Mouse (Mus musculus) heart, embryonic 14.5 days (tissue): Measurements from ENCODE around the gene Cand2. TPM values are rescaled to one million over a fixed set of nuclear protein-coding genes. Genes with fewer than 3 reads are reported as not detected.

Source experiments
- ATAC-seq: fragments of 200-750 bp; cut with Nextera tagmentation; 2 replicates; pipeline ENCODE4 v1.8.0; 2017; ENCODE audit warnings: low read depth, moderate TSS enrichment; ENCODE audit not compliant: insufficient number of reproducible peaks, insufficient read depth, low FRiP score
- H3K27ac ChIP-seq, 2 experiments: fragments of 200-500 bp in 1 of 2; fragments of 300-500 bp in 1 of 2; sonication (generic) in 1 of 2; replicated peaks in 1 of 2; 2 replicates each; pipeline ENCODE4 v1.5.1; 2012 to 2014; ENCODE audit warnings: low read depth in 2 of 2, low read length in 2 of 2, control low read depth in 1 of 2, mild to moderate bottlenecking in 1 of 2, mixed read lengths in 1 of 2; ENCODE audit not compliant: control insufficient read depth in 1 of 2, insufficient read depth in 1 of 2
- H3K27me3 ChIP-seq: fragments of 300-500 bp; sonication (generic); 2 replicates; pipeline ENCODE4 v1.6.1; 2014; ENCODE audit warnings: mild to moderate bottlenecking, low read length, control low read depth; ENCODE audit not compliant: control insufficient read depth, insufficient read depth
- H3K36me3 ChIP-seq: fragments of 300-500 bp; sonication (generic); 2 replicates; pipeline ENCODE4 v1.6.1; 2014; ENCODE audit warnings: mild to moderate bottlenecking, control low read depth, low read length, mixed read lengths; ENCODE audit not compliant: control insufficient read depth, insufficient read depth
- H3K4me1 ChIP-seq, 2 experiments: fragments of 200-500 bp in 1 of 2; fragments of 300-500 bp in 1 of 2; sonication (generic) in 1 of 2; 2 replicates each; pipeline ENCODE4 v1.6.1; 2012 to 2014; ENCODE audit warnings: low read length in 2 of 2, control low read depth in 1 of 2, mixed read lengths in 1 of 2; ENCODE audit not compliant: control insufficient read depth in 2 of 2, insufficient read depth in 2 of 2
- H3K4me2 ChIP-seq: fragments of 300-500 bp; sonication (generic); 2 replicates; pipeline ENCODE4 v1.6.1; 2014; ENCODE audit warnings: mild to moderate bottlenecking, low read length
- H3K4me3 ChIP-seq, 2 experiments: fragments of 200-500 bp in 1 of 2; fragments of 300-500 bp in 1 of 2; sonication (generic) in 1 of 2; 2 replicates each; pipeline ENCODE4 v1.5.1; 2012 to 2014; ENCODE audit warnings: low read length in 2 of 2, mild to moderate bottlenecking in 2 of 2, control low read depth in 1 of 2, low read depth in 1 of 2, moderate library complexity in 1 of 2; ENCODE audit not compliant: control insufficient read depth in 1 of 2, insufficient read depth in 1 of 2
- H3K9ac ChIP-seq: fragments of 300-500 bp; sonication (generic); 2 replicates; pipeline ENCODE4 v1.6.1; 2014; ENCODE audit warnings: mild to moderate bottlenecking, low read length
- H3K9me3 ChIP-seq: fragments of 300-500 bp; sonication (generic); 2 replicates; pipeline ENCODE4 v1.6.1; 2016; ENCODE audit warnings: low read length, control low read depth; ENCODE audit not compliant: control insufficient read depth
- WGBS: fragments of 180-500 bp; shearing (Covaris S2); extraction: QIAGEN DNeasy Blood & Tissue Kit; methylation state at CpG from one replicate; pipeline ENCODE4 v1.1.7; 2014; 5-methylcytosine and 5-hydroxymethylcytosine counted together
- polyA plus RNA-seq: library from polyadenylated mRNA; unstranded; fragments of >200 nt; fragmentation: Nextera tagmentation; extraction: Ambion mirVana; gene quantifications from 2 replicates; pipeline ENCODE4 v1.2.1, GENCODE M21; 2014

Cand2 gene
- polyA plus RNA-seq, 1 experiment from 2014 or later = 48.3 TPM

DNA sequence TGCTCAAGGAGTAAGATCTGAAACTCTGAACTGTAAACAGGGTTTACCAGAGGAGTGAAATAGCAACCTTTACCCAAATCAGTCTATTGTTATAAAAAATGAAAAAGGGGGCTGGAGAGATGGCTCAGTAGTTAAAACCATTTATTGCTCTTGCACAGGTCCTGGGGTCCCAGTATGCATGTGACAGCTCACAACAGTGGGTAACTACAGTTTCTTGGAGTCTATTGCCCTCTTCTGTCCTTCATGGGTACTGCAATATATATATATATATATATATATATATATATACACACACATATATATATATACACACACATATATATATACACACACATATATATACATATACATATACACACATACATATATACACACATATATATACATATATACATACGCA lies 1.7 kb upstream of the Cand2 start:
- 0 out of 2 replicates have a peak, but pooled peaks cover 4% of the 10 kb centered on the region for H3K9me3 ChIP-seq
- 0 out of 2 replicates have a peak, but pooled peaks cover 1% of the 10 kb centered on the region for H3K36me3 ChIP-seq
- no peak overlapping the region for H3K9ac ChIP-seq
- ATAC-seq = no peak
- no peak overlapping the region for H3K4me3 ChIP-seq
- no peak overlapping the region for H3K27ac ChIP-seq
- no peak overlapping the region for H3K4me2 ChIP-seq
- H3K27me3 ChIP-seq = no peaks in the 10 kb centered on the region
- peaks cover 12 to 24% of the 10 kb centered on the region in 2 experiments for H3K4me1 ChIP-seq
- 100% methylated on average over 1 of the region's 1 CpGs for WGBS

DNA sequence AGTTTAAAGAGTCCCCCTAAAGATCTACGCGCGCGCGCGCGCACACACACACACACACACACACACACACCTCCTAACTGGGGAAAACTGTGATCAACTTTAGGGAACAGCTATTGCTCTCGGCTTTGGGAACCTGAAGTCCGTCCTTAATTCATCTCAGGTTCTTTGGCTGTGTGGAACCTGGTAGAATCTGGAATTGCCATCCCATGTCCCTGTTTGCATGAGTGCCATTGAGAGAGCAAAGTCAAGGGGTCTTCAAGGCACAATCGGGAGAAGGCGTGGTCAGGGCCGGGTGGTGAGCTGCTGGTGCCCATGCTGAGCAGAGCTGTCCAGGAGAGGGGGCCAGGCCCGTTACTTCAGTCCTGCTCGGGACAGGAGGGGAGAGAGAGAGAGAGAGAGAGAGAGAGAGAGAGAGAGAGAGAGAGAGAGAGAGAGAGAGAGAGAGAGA lies 348 bp upstream of the Cand2 start:
- Histone ChIP-seq H3K9ac (peak overlapping the region; percentile 66), H3K9me3 (0 out of 2 replicates have a peak, but pooled peaks cover 4% of the 10 kb centered on the region), H3K4me2 (peak overlapping the region; percentile 96), H3K36me3 (peaks cover 9% of the 10 kb centered on the region), H3K4me3 (peak overlapping the region; percentile 37 to 81), H3K4me1 (peaks cover 12 to 30% of the 10 kb centered on the region in 2 experiments), H3K27ac (peak overlapping the region; percentile 62 to 99), H3K27me3 (no peaks in the 10 kb centered on the region)
- ATAC-seq = peak; percentile 75
- under 1% methylated on average over 13 of the region's 14 CpGs for WGBS

DNA sequence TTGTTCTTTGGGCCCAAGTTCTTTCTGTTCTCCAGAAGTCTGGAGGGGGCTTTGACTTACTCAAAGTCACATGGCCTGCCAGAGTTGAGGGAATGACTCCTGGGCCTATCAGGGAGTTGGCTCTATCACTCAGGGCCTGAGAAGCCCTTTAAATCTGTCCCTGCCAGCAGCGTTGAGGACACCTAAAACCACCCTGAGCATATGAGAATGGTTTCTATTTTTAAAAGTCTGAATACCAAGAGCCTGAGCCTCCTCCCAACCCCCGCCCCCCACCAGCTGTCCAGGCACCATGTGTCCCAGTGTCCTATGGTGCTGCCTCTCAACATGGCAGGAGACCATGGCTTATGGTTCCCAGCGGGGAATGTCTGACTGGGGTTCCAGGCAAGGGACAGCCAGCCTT lies 1.5 kb downstream of the Cand2 start:
- H3K4me1 ChIP-seq = peaks cover 12 to 30% of the 10 kb centered on the region in 2 experiments
- peak overlapping the region; percentile 96 for H3K4me2 ChIP-seq
- H3K4me3 ChIP-seq = peak overlapping the region; percentile 60 to 81
- peak overlapping the region; percentile 92 for H3K9ac ChIP-seq
- H3K36me3 ChIP-seq = peaks cover 27% of the 10 kb centered on the region
- 0 out of 2 replicates have a peak, but pooled peaks cover 4% of the 10 kb centered on the region for H3K9me3 ChIP-seq
- WGBS = 13% methylated on average over 3 of the region's 3 CpGs
- no peaks in the 10 kb centered on the region for H3K27me3 ChIP-seq
- peak overlapping the region; percentile 99 for H3K27ac ChIP-seq
- peak; percentile 73 for ATAC-seq

DNA sequence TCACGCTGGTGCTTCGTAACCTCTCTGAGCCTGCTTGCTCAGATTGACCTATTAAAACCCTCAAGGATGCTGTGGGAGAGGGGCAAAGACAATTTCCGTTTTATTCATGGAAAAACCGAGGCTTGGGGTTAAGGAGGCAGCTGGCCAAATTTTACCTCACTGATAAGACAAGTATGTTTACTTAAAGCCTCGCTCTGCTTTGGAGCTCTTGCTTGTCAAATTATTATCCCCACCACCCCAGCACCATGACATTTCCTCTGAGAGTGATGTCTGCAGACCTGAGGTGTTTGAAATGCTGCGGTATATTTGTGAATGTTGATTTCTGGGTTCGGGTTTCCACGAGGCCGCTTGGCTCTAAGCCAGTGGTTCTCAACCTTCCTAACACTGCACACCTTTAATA lies 2.0 kb downstream of the Cand2 start:
- peak overlapping the region; percentile 60 to 81 for H3K4me3 ChIP-seq
- H3K27me3 ChIP-seq = no peaks in the 10 kb centered on the region
- 9% methylated on average over 9 of the region's 9 CpGs for WGBS
- no peak for ATAC-seq
- peak overlapping the region; percentile 92 for H3K9ac ChIP-seq
- peak overlapping the region; percentile 96 for H3K4me2 ChIP-seq
- H3K9me3 ChIP-seq = 0 out of 2 replicates have a peak, but pooled peaks cover 4% of the 10 kb centered on the region
- peaks cover 12 to 30% of the 10 kb centered on the region in 2 experiments for H3K4me1 ChIP-seq
- peak overlapping the region; percentile 92 to 99 for H3K27ac ChIP-seq
- peaks cover 32% of the 10 kb centered on the region for H3K36me3 ChIP-seq

DNA sequence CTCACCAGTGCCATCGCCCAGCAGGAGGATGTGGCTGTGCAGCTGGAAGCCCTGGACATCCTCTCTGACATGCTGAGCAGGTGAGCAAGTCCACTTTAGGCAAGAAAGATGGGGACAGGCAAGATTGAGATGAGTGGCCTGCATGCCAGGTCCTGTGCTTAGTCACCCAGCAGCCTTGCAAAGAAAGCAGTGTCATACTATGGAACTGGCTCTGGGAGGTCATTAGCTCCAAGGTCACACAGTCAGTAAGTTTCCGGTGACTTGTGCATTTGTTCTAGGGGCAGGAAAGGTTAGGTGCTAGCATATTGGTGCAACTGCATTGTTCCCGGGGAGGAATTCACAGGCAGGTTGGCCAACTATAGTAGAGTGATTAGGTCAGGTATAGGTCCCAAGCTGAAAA lies 8.4 kb downstream of the Cand2 start:
- Histone ChIP-seq H3K27me3 (no peaks in the 10 kb centered on the region), H3K4me1 (peaks cover 3 to 11% of the 10 kb centered on the region in 2 experiments; a peak in 1 of 4 replicates), H3K27ac (no peak overlapping the region), H3K9ac (no peak overlapping the region), H3K4me3 (no peak overlapping the region), H3K4me2 (no peak overlapping the region), H3K36me3 (peaks cover 93% of the 10 kb centered on the region), H3K9me3 (no peaks in the 10 kb centered on the region)
- 64% methylated on average over 3 of the region's 3 CpGs for WGBS
- no peak for ATAC-seq

DNA sequence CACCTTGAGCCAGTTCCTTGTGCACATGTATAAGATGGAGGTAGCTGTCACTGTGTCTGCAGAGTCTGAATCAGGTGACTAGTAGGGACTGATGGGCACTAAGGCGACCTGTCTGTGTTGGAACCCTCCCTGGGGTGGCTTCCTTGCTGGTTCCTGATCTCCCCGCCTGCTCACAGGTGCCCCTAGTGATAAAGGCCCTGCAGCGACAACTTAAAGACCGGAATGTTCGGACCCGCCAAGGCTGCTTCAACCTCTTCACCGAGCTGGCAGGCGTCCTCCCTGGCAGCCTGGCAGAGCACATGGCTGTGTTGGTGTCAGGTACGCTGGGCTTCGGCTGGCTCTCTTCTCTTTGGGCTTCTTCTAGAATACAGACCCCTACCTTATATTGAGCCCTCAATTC lies 16.7 kb downstream of the Cand2 start:
- no peaks in the 10 kb centered on the region for H3K9me3 ChIP-seq
- no peak overlapping the region for H3K9ac ChIP-seq
- H3K4me3 ChIP-seq = no peak overlapping the region
- peaks cover 4 to 12% of the 10 kb centered on the region in 2 experiments; a peak in 3 of 4 replicates for H3K4me1 ChIP-seq
- no peak overlapping the region for H3K27ac ChIP-seq
- H3K36me3 ChIP-seq = peaks cover 100% of the 10 kb centered on the region
- H3K27me3 ChIP-seq = no peaks in the 10 kb centered on the region
- H3K4me2 ChIP-seq = no peak overlapping the region
- no peak for ATAC-seq
- WGBS = 77% methylated on average over 10 of the region's 10 CpGs

DNA sequence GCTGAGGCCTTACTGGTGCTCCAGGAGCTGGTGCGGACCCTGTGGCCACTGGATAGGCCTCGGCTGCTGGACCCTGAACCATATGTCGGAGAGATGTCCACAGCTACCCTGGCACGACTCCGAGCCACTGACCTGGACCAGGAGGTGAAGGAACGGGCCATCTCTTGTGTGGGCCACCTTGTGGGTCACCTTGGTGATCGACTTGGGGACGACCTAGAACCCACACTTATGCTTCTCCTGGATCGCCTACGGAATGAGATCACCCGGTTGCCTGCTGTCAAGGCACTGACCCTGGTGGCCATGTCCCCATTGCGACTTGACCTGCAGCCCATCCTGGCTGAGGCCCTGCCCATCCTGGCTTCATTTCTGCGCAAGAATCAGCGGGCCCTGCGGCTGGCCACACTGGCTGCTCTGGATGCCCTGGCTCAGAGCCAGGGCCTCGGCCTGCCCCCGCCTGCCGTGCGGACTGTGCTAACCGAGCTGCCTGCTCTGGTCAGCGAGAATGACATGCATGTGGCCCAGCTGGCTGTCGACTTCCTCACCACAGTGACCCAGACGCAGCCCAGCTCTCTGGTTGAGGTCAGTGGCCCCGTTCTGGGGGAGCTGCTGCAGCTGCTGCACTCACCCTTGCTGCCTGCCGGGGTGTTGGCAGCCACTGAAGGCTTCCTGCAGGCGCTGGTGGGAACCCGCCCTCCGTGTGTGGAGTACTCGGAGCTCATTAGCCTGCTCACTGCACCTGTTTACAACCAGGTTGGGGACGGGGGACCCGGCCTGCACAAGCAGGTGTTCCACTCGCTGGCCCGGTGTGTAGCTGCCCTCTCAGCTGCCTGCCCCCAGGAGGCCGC lies 17.7 kb downstream of the Cand2 start:
- peaks cover 4 to 12% of the 10 kb centered on the region in 2 experiments; a peak in 3 of 4 replicates for H3K4me1 ChIP-seq
- ATAC-seq = no peak
- 69% methylated on average over 34 of the region's 34 CpGs for WGBS
- H3K36me3 ChIP-seq = peaks cover 100% of the 10 kb centered on the region
- no peak overlapping the region for H3K4me2 ChIP-seq
- H3K9ac ChIP-seq = no peak overlapping the region
- H3K4me3 ChIP-seq = no peak overlapping the region
- no peaks in the 10 kb centered on the region for H3K9me3 ChIP-seq
- H3K27ac ChIP-seq = 0 out of 4 replicates have a peak overlapping the region, but pooled peaks have one; percentile 5 to 14
- no peaks in the 10 kb centered on the region for H3K27me3 ChIP-seq
